Mouse (Mus musculus) liver, embryonic 11.5 days (tissue): ENCODE measurements around the gene Cpsf4l. TPM values are rescaled to one million over a fixed set of nuclear protein-coding genes. Genes with fewer than 3 reads are reported as not detected.

ENCODE experiments used
- ATAC-seq: fragments of 200-750 bp; cut with Nextera tagmentation; replicated peaks from 2 replicates; pipeline ENCODE4 v1.8.0; 2017; ENCODE audit warnings: moderate number of reproducible peaks, mild to moderate bottlenecking, moderate TSS enrichment, moderate library complexity; ENCODE audit not compliant: low FRiP score
- DNase-seq: peaks from one replicate; pipeline ENCODE4 v3.0.0-alpha.2; 2017; ENCODE audit warnings: low spot score
- H3K27ac ChIP-seq: fragments of 300-500 bp; sonication (generic); 2 replicates; pipeline ENCODE4 v1.5.1; 2014; ENCODE audit warnings: mild to moderate bottlenecking, low read depth, low read length, control low read depth
- H3K27me3 ChIP-seq: fragments of 300-500 bp; sonication (generic); replicated peaks from 2 replicates; pipeline ENCODE4 v1.6.1; 2014; ENCODE audit warnings: low read length, mixed read lengths; ENCODE audit not compliant: control insufficient read depth, insufficient read depth
- H3K36me3 ChIP-seq: fragments of 300-500 bp; sonication (generic); 2 replicates; pipeline ENCODE4 v1.6.1; 2014; ENCODE audit warnings: mild to moderate bottlenecking, low read length, moderate library complexity, mixed read lengths; ENCODE audit not compliant: control insufficient read depth, insufficient read depth
- H3K4me1 ChIP-seq: fragments of 300-500 bp; sonication (generic); replicated peaks from 2 replicates; pipeline ENCODE4 v1.6.1; 2014; ENCODE audit warnings: low read length, mixed read lengths; ENCODE audit not compliant: control insufficient read depth, insufficient read depth
- H3K4me2 ChIP-seq: fragments of 300-500 bp; sonication (generic); 2 replicates; pipeline ENCODE4 v1.6.1; 2014; ENCODE audit warnings: mild to moderate bottlenecking, control low read depth, moderate library complexity
- H3K4me3 ChIP-seq: fragments of 300-500 bp; sonication (generic); 2 replicates; pipeline ENCODE4 v1.5.1; 2014; ENCODE audit warnings: low read depth, low read length, control low read depth
- H3K9ac ChIP-seq: fragments of 300-500 bp; sonication (generic); 2 replicates; pipeline ENCODE4 v1.6.1; 2014; ENCODE audit warnings: low read depth, low read length, control low read depth
- H3K9me3 ChIP-seq: fragments of 300-500 bp; sonication (generic); 2 replicates; pipeline ENCODE4 v1.6.1; 2016; ENCODE audit warnings: low read length, inconsistent platforms, mixed read lengths; ENCODE audit not compliant: control insufficient read depth
- WGBS: fragments of 180-500 bp; shearing (Covaris S2); extraction: QIAGEN DNeasy Blood & Tissue Kit; methylation state at CpG from one replicate; pipeline ENCODE4 v1.1.7; 2014; 5-methylcytosine and 5-hydroxymethylcytosine counted together
- polyA plus RNA-seq: library from polyadenylated mRNA; unstranded; fragments of >200 nt; fragmentation: Nextera tagmentation; extraction: Ambion mirVana; gene quantifications from 2 replicates; pipeline ENCODE4 v1.2.1, GENCODE M21; 2014

The Cpsf4l gene
- polyA plus RNA-seq, 1 experiment from 2014 or later, result 0.29 TPM

DNA sequence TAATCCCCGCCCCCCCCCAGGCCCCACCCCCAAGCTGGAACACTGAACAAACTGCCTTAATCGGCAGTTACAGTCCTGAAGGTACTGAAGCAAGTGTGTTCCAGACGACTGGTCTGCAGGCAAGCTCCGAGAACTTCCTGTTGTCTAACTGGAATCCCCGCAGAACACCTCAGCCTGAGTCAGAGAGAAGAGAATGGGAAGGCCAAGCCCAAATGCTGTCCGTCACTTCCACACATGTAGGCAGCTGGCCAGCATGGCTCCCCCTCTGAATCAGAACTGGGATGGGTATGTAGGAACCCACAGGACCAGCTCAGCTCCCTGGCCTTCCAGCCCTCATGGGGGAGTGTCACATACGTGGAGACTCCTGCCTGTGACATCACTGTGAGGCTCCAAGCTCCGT, 20.1 kb upstream of the Cpsf4l start:
- Histone ChIP-seq H3K27me3 (no peaks in the 10 kb centered on the region), H3K4me2 (no peak overlapping the region), H3K4me1 (peaks cover 31% of the 10 kb centered on the region), H3K9ac (no peak overlapping the region), H3K4me3 (no peak overlapping the region), H3K9me3 (no peaks in the 10 kb centered on the region), H3K36me3 (peaks cover 29% of the 10 kb centered on the region), H3K27ac (no peak overlapping the region)
- ATAC-seq, result no peak
- 64% methylated on average over 8 of the region's 8 CpGs for WGBS
- no peak for DNase-seq

DNA sequence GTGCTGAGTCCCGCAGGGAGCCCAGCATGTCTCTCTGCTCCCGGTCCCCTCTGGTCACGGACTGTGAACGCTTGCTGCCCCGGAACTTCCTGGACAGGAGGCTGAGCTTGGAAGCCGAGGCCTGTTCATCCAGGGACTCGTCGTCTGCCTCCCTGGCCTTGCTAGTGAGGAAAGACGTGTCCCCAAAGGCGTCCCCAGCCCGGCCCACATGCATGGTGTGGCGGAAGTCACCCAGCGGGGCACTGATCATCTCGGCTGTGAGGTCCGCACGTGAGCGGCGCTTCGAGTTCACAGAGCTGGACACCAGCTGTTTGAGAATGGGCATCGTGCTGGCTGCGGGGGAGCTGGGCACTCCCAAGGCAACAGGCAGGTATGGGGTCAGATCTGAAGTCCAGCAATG, 19.4 kb upstream of the Cpsf4l start:
- DNase-seq (no peak), ATAC-seq (no peak)
- no peak overlapping the region for H3K4me2 ChIP-seq
- WGBS, result 94% methylated on average over 21 of the region's 21 CpGs
- H3K9ac ChIP-seq, result no peak overlapping the region
- H3K4me3 ChIP-seq, result no peak overlapping the region
- H3K9me3 ChIP-seq, result no peaks in the 10 kb centered on the region
- H3K36me3 ChIP-seq, result peaks cover 29% of the 10 kb centered on the region
- no peaks in the 10 kb centered on the region for H3K27me3 ChIP-seq
- H3K4me1 ChIP-seq, result peaks cover 26% of the 10 kb centered on the region
- H3K27ac ChIP-seq, result no peak overlapping the region

DNA sequence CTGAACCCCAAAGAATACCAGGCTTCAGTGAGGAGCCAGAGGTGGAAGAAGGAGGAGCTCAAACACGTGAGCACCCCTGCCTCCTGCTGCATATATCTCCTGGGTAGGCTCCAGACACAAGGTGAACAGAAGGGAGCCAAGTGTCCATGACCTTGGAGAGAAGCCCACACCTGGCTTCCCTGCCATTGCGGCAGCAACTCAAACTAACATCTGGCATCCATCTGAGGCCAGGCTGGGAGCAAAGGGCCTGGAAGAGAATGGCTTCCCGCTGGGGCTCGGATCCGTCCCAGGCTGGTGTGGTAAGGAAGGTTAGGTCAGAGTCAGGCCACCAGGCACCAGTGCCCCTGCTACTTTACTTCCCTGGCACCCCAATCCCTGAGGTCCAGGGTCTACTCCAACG, 18.2 kb upstream of the Cpsf4l start:
- Histone ChIP-seq H3K27ac (no peak overlapping the region), H3K9me3 (no peaks in the 10 kb centered on the region), H3K9ac (no peak overlapping the region), H3K27me3 (no peaks in the 10 kb centered on the region), H3K4me1 (peaks cover 14% of the 10 kb centered on the region), H3K4me2 (no peak overlapping the region), H3K4me3 (no peak overlapping the region), H3K36me3 (peaks cover 29% of the 10 kb centered on the region)
- DNase-seq (no peak), ATAC-seq (no peak)
- 82% methylated on average over 6 of the region's 6 CpGs for WGBS

DNA sequence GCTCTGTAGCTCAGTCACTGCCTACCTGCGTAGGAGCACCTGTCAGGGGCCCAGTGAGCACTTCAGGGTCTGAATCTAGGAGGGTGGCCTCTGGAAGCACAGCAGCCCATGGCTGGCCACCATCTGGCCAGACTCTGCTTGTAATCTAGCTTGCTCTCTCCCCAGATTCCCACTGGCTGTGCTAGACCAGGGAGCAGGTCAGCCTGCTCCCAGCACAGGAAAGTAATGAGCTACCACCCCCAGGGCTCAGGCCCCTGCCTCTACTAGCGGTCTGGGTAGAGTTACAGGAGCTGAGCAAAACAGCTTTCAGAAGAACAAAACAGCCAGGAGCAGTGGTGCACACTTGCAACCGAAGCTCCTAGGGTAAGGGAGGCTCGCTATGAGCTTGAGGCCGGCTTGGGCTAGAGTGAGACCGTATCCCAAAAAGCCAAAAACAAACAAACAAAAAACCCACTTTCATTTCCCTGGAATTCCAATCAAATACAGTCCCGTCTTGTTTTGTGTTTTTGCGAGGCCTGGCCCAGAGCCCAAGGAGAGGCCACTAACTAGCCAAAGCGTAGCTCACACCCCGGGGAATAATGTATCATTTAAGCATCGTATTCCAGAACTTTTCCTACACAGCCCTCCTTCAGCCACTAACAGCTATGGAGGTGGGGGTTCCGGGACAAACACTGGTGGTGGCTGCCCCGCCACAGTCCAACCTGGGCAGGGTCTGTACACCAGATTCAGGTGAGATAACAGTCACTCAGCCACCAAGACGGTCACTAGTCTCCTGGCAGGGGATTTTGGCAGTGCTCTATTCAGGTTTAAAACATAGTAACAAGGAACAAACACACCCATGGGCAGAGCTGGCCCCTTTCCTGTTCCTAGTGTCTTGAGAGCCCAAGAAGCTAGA, 17.4 kb upstream of the Cpsf4l start:
- Histone ChIP-seq H3K36me3 (peaks cover 29% of the 10 kb centered on the region), H3K27me3 (no peaks in the 10 kb centered on the region), H3K4me2 (no peak overlapping the region), H3K27ac (no peak overlapping the region), H3K4me3 (no peak overlapping the region), H3K9ac (no peak overlapping the region), H3K4me1 (peaks cover 10% of the 10 kb centered on the region), H3K9me3 (no peaks in the 10 kb centered on the region)
- ATAC-seq, result no peak
- no peak for DNase-seq
- 93% methylated on average over 14 of the region's 14 CpGs for WGBS

DNA sequence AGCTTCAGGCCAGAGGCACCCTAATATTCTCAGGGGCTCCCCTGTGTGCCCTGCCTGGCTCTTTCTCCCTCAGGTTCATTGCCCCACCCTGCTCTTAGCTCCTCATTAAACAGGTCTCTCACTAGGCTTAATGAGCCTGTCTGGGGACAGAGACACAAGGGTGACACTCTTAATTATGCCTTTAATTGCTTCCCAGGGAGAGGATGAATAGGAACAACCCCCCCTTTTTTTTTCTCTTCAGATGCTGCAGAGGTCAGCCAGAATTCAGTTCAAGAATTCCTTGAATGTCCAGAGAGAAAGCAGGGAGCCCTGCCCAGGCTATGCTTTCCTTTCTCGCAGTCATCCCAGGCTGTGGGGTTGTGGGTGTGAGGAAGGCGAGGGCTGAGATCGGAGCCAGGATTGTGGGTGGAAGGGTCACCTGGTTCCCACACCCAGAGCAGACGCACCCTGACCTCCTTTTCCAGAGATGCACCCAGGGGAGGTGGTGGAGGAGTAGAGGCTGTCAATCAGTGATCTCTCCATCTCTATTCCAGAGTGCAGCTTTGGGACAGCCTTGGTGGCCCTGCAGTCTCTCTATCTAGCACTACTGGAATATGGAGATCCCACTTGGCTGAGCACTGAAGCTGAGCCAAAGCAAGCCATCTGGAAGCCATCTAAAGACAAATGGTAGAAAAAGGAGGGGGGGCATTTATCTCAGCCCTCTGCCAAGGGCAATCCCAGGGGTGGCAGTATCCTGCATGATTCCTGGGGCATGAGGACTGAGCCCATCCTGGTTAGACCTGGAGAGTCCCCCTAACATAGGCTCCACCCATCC, 15.6 kb upstream of the Cpsf4l start:
- Histone ChIP-seq H3K27me3 (no peaks in the 10 kb centered on the region), H3K4me2 (no peak overlapping the region), H3K27ac (no peak overlapping the region), H3K36me3 (peaks cover 29% of the 10 kb centered on the region), H3K4me3 (no peak overlapping the region), H3K4me1 (peaks cover 5% of the 10 kb centered on the region; the same call in 1 of the 2 replicates), H3K9ac (no peak overlapping the region), H3K9me3 (no peaks in the 10 kb centered on the region)
- DNase-seq, result no peak
- 93% methylated on average over 4 of the region's 4 CpGs for WGBS
- no peak for ATAC-seq

DNA sequence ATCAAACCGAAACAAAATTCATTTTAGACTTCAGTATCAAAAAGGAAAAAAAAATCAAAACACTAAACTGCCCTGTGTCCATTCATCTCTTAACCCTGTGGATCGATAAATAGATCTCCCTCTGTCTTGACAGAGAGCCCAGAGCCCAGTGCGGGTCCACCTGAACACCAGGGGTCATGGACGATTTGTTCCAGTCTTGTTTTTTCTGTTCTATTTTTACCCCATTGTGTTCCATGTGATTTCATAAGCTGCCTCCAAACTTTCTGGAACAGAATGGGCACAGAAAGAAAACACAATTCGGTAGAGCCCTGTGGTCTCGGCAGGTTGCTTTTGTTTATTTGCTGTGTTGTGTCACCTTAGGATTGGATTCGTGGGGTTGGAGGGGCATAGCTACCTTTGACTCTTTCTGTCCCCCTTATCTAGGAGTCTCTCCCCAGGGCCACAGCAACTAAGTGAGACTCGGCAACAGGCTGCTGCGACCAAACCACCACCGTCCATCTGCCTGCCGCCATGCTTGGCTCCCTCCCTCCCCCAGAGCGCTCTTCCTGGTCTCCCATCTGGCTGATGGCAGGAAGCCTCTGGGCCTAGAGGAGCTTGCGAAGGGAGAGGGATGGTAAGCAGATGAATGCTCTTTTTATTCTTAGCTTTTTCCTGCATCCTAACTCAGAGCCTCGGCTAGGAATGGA, 12.7 kb upstream of the Cpsf4l start:
- WGBS, result 64% methylated on average over 14 of the region's 14 CpGs
- Histone ChIP-seq H3K4me1 (no peaks in the 10 kb centered on the region), H3K9ac (no peak overlapping the region), H3K27me3 (no peaks in the 10 kb centered on the region), H3K9me3 (no peaks in the 10 kb centered on the region), H3K27ac (no peak overlapping the region), H3K4me2 (no peak overlapping the region), H3K4me3 (no peak overlapping the region), H3K36me3 (peaks cover 12% of the 10 kb centered on the region)
- ATAC-seq (no peak), DNase-seq (no peak)

DNA sequence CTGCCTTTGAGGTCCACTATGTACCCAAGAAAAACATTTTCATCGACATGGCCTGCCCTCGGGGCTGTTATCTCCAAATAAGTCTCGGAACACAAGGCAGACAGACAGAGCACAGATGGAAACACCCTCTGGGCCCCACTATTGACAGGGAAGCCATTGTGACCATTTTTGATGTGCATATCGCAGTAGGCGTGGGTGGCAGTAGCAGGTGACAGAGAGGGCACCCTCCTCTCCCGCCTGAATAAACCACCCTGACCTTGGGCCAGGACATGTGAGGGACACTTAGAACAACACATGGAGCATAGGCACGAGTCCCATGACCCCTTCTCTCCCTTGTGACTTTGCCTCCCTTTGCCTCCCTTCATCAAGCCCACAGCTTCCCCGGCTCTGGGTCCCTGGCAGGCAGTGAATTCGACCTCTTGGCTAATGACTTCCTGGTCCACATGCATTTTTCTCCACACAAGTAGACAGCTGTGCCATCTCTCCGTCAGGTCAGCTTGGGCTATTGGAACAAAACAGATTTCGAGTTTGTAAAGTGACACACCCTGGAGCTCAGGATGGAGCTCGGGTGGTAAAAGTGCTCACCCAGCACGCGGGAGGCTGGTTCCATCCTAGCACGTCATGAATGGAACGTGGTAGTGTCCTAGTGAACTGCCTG, 8.1 kb upstream of the Cpsf4l start:
- no peak overlapping the region for H3K4me2 ChIP-seq
- H3K9me3 ChIP-seq, result no peaks in the 10 kb centered on the region

DNA sequence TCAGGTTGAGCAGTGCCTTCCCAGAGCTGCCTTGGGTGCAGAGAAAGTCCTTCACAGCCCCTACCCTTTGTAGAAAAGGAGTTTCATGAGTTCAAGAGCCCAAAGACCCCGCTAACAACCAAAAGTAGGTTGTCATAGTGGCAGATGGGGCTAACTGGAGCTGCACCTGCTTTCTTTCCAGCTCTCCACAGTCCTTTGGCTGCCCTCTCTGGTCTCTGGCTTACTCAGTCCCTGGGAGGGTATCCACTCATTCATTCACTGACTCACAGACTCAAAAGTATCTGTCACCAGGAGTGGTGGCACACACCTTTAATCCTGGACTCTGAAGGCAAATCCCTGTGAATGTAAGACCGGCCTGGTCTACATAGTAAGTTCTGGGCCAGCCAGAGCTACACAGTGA, 6.3 kb upstream of the Cpsf4l start:
- Histone ChIP-seq H3K4me1 (no peaks in the 10 kb centered on the region), H3K9ac (no peak overlapping the region), H3K4me3 (no peak overlapping the region), H3K27me3 (no peaks in the 10 kb centered on the region), H3K9me3 (no peaks in the 10 kb centered on the region), H3K4me2 (no peak overlapping the region), H3K36me3 (no peaks in the 10 kb centered on the region), H3K27ac (no peak overlapping the region)
- DNase-seq (no peak), ATAC-seq (no peak)
- 94% methylated on average over 2 of the region's 2 CpGs for WGBS

More for the DNA sequence above, 8.1 kb upstream of the Cpsf4l start:
- 66% methylated on average over 16 of the region's 16 CpGs for WGBS
- Histone ChIP-seq H3K27me3 (no peaks in the 10 kb centered on the region), H3K36me3 (no peaks in the 10 kb centered on the region), H3K27ac (no peak overlapping the region), H3K4me3 (no peak overlapping the region), H3K4me1 (no peaks in the 10 kb centered on the region), H3K9ac (no peak overlapping the region)
- no peak for ATAC-seq
- DNase-seq, result no peak
